Mouse (Mus musculus) myocyte (in vitro differentiated cells): ENCODE results near the gene Dnajc2. TPM values are rescaled to one million over a fixed set of nuclear protein-coding genes. Genes with fewer than 3 reads are reported as not detected.

Experiments
- H3K27me3 ChIP-seq: one replicate; pipeline ENCODE4 v1.6.1; 2011; ENCODE audit not compliant: control insufficient read depth, insufficient read depth, insufficient read length
- H3K36me3 ChIP-seq: one replicate; pipeline ENCODE4 v1.6.1; 2011; ENCODE audit not compliant: control insufficient read depth, insufficient read depth
- H3K4me2 ChIP-seq: one replicate; pipeline ENCODE4 v1.6.1; 2011; ENCODE audit warnings: low read depth, control low read depth
- H3K4me3 ChIP-seq: one replicate; pipeline ENCODE4 v1.5.1; 2011; ENCODE audit warnings: mild to moderate bottlenecking, control low read depth, moderate library complexity
- H3K79me2 ChIP-seq: one replicate; pipeline ENCODE4 v1.6.1; 2011; ENCODE audit not compliant: control insufficient read depth, insufficient read depth
- H3ac ChIP-seq: one replicate; pipeline ENCODE4 v1.6.1; 2011; ENCODE audit not compliant: control insufficient read depth, insufficient read length
- CEBPB ChIP-seq: IDR thresholded peaks from 2 replicates; pipeline ENCODE4 v1.6.1; 2011; ENCODE audit warnings: mild to moderate bottlenecking, moderate library complexity; ENCODE audit not compliant: poor library complexity, insufficient read depth, severe bottlenecking
- E2F4 ChIP-seq: IDR thresholded peaks from one replicate; pipeline ENCODE4 v1.6.1; 2011; ENCODE audit warnings: mild to moderate bottlenecking, control low read depth, moderate library complexity; ENCODE audit not compliant: insufficient read depth
- MAX ChIP-seq: IDR thresholded peaks from one replicate; pipeline ENCODE4 v1.6.1; 2011; ENCODE audit warnings: low read depth, mild to moderate bottlenecking, control low read depth
- MYOD1 ChIP-seq, 3 experiments: IDR thresholded peaks; one replicate each; pipeline ENCODE4 v1.6.1; 2011; ENCODE audit warnings: control low read depth in 2 of 3, low read depth in 2 of 3, mild to moderate bottlenecking in 2 of 3, moderate library complexity in 1 of 3; ENCODE audit not compliant: insufficient read length in 2 of 3, control insufficient read depth in 1 of 3
- MYOG ChIP-seq, 3 experiments: IDR thresholded peaks; one replicate each; pipeline ENCODE4 v1.6.1; 2011; ENCODE audit warnings: control low read depth in 2 of 3, low read depth in 2 of 3, mild to moderate bottlenecking in 2 of 3; ENCODE audit not compliant: insufficient read length in 2 of 3, control insufficient read depth in 1 of 3, insufficient read depth in 1 of 3
- POLR2A ChIP-seq: IDR thresholded peaks from one replicate; pipeline ENCODE4 v1.6.1; 2011; ENCODE audit warnings: low read depth, mild to moderate bottlenecking, control low read depth, moderate library complexity; ENCODE audit not compliant: insufficient read length
- POLR2AphosphoS2 ChIP-seq: IDR thresholded peaks from one replicate; pipeline ENCODE4 v1.6.1; 2011; ENCODE audit warnings: low read depth, control low read depth; ENCODE audit not compliant: insufficient read length
- REST ChIP-seq: IDR thresholded peaks from one replicate; pipeline ENCODE4 v1.6.1; 2011; ENCODE audit warnings: mild to moderate bottlenecking, control low read depth, moderate library complexity; ENCODE audit not compliant: insufficient read depth, insufficient read length
- SRF ChIP-seq: IDR thresholded peaks from one replicate; pipeline ENCODE4 v1.6.1; 2011; ENCODE audit warnings: low read depth; ENCODE audit not compliant: control insufficient read depth, insufficient read length
- TCF12 ChIP-seq: IDR thresholded peaks from one replicate; pipeline ENCODE4 v1.6.1; 2011; ENCODE audit warnings: mild to moderate bottlenecking, control low read depth; ENCODE audit not compliant: poor library complexity, insufficient read depth, severe bottlenecking
- TCF3 ChIP-seq: IDR thresholded peaks from one replicate; pipeline ENCODE4 v1.6.1; 2011; ENCODE audit warnings: low read depth, control low read depth; ENCODE audit not compliant: insufficient read length
- USF1 ChIP-seq: IDR thresholded peaks from one replicate; pipeline ENCODE4 v1.6.1; 2011; ENCODE audit warnings: low read depth, mild to moderate bottlenecking, control low read depth, moderate library complexity
- polyA plus RNA-seq: library from polyadenylated mRNA; unstranded; fragments of >200 nt; fragmentation: generic; extraction: Trizol; gene quantifications from one replicate; pipeline ENCODE4 v1.2.1, GENCODE M21; 2012; ENCODE audit warnings: missing spikeins

The Dnajc2 gene
- polyA plus RNA-seq = 15.4 TPM

DNA sequence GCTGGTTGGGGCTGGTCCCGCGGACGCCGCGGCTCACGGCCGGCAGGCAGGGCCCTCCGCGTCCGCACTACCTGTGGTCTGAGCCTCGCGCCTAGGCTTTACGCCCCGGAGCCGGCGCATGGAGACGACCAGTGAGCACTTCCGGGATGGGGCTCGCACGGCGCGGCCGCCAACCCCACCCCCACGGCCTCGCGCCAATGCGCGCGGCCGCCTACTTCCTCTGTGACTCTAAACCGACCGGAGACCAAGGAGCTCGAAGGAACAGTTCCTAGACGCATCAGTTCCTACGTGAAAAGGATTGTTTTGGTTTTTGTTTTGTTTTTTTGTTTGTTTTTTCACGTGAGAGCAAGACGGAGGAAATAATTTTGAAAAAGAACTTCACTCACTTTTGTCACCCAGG, at the start of gene Dnajc2, which contains the start of gene Psmc2:
Gene Dnajc2, minus strand, starts transcription at position 199 of the 400 bp plus-strand sequence.
Gene Psmc2, plus strand, starts transcription at position 231 of the 400 bp plus-strand sequence.
- Histone ChIP-seq H3K4me3 (peak within 1 kb of the TSS; percentile 76), H3K4me2 (peak within 1 kb of the TSS; percentile 98), H3K79me2 (peaks cover 46% of the 10 kb centered on the region), H3K36me3 (peaks cover 21% of the 10 kb centered on the region), H3K27me3 (no peaks in the 10 kb centered on the region), H3ac (peak within 1 kb of the TSS; percentile 61)
- peak; percentile 69 for TF ChIP-seq E2F4
- peak; percentile 54 for TF ChIP-seq MAX
- peak; percentile 78 for TF ChIP-seq POLR2A
- no peak for TF ChIP-seq TCF3
- peak; percentile 80 for TF ChIP-seq POLR2AphosphoS2

- TF ChIP-seq MYOG (IDR thresholded peaks at IDR 0.05; ENCODE audit: control insufficient read depth in 1 of 3, insufficient read depth in 1 of 3, insufficient read length in 2 of 3, low read depth in 2 of 3) = no peak
- no peak for TF ChIP-seq POLR2A
- TF ChIP-seq REST = no peak
- no peak for TF ChIP-seq MAX
- TF ChIP-seq SRF = no peak
- no peak for TF ChIP-seq MYOD1 (IDR thresholded peaks at IDR 0.05; ENCODE audit: control insufficient read depth in 1 of 3, insufficient read length in 2 of 3, low read depth in 2 of 3)
- TF ChIP-seq POLR2AphosphoS2 = no peak
- no peak for TF ChIP-seq E2F4
- TF ChIP-seq CEBPB = no peak
- no peak for TF ChIP-seq USF1
- no peak for TF ChIP-seq TCF12
- TF ChIP-seq TCF3 = no peak
- Histone ChIP-seq H3K79me2 (no peaks in the 10 kb centered on the region), H3ac (no peak overlapping the region), H3K4me2 (no peak overlapping the region), H3K36me3 (no peaks in the 10 kb centered on the region), H3K27me3 (no peaks in the 10 kb centered on the region), H3K4me3 (no peak overlapping the region)
These were observed 46.7 kb upstream of the Dnajc2 start for GRCm38 (mm10) chr5:21831761-21832160.

- Histone ChIP-seq H3K27me3 (no peaks in the 10 kb centered on the region), H3K4me2 (no peak overlapping the region), H3K4me3 (no peak overlapping the region), H3ac (no peak overlapping the region), H3K79me2 (no peaks in the 10 kb centered on the region), H3K36me3 (no peaks in the 10 kb centered on the region)
- no peak for TF ChIP-seq TCF12
- no peak for TF ChIP-seq POLR2AphosphoS2
These were observed 43.8 kb upstream of the Dnajc2 start for GRCm38 (mm10) chr5:21828855-21829254.

GRCm38 (mm10) chr5:21827643-21828042, 42.6 kb upstream of the Dnajc2 start:
- no peaks in the 10 kb centered on the region for H3K79me2 ChIP-seq
- H3K4me3 ChIP-seq = no peak overlapping the region
- H3ac ChIP-seq = no peak overlapping the region
- no peak overlapping the region for H3K4me2 ChIP-seq
- no peak for TF ChIP-seq E2F4
- no peak for TF ChIP-seq TCF3
- no peak for TF ChIP-seq TCF12
- TF ChIP-seq POLR2A = no peak
- no peak for TF ChIP-seq POLR2AphosphoS2
- no peak for TF ChIP-seq MAX
- TF ChIP-seq SRF = no peak
- no peak for TF ChIP-seq CEBPB
- TF ChIP-seq REST = no peak
- no peak for TF ChIP-seq MYOG (IDR thresholded peaks at IDR 0.05; ENCODE audit: control insufficient read depth in 1 of 3, insufficient read depth in 1 of 3, insufficient read length in 2 of 3, low read depth in 2 of 3)
- TF ChIP-seq USF1 = no peak
- TF ChIP-seq MYOD1 (IDR thresholded peaks at IDR 0.05; ENCODE audit: control insufficient read depth in 1 of 3, insufficient read length in 2 of 3, low read depth in 2 of 3) = no peak
- peaks cover 5% of the 10 kb centered on the region for H3K27me3 ChIP-seq
- no peaks in the 10 kb centered on the region for H3K36me3 ChIP-seq

DNA sequence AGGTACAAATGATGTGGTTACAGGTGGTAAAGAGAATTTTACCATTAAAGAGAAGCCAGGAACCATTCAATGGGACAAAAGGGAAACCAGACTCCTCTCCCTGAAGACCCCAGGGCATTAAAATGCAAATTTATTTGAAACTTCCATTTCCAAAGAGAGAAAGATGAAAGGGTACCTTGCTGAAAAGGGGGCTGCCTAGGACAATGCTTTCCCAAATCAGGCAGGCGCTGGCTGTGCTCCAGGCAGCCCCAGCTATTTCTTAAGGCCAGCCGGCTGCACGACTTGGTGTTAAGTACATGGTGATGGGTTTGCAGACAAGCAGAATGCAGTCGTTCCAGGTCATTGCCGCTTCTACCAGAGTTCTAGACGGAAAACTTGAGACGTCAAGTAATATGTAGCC, 41.3 kb upstream of the Dnajc2 start:
- Histone ChIP-seq H3ac (no peak overlapping the region), H3K79me2 (no peaks in the 10 kb centered on the region), H3K4me3 (no peak overlapping the region), H3K36me3 (no peaks in the 10 kb centered on the region), H3K27me3 (peaks cover 12% of the 10 kb centered on the region), H3K4me2 (no peak overlapping the region)
- TF ChIP-seq TCF3 (no peak), REST (no peak), SRF (no peak), E2F4 (no peak)

DNA sequence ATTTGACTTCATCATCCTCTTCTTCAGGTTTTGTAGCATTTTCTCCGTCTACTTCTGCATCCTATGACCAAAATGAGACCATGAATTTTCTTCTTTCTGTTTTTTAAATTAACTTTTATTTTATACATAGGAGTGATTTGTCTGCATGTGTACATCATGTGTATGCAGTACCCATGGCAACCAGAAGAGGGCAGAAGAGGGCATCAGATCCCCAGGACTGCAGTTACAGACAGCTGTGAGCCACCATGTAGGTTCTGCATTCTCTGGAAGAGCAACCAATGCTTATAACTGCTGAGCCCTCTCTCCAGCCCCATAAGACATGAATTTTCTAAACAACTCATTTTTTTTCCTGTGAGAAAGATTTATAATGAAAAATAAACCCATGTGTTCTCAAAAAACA, 28.9 kb upstream of the Dnajc2 start:
- Histone ChIP-seq H3ac (no peak overlapping the region), H3K79me2 (no peaks in the 10 kb centered on the region), H3K27me3 (no peaks in the 10 kb centered on the region), H3K4me3 (no peak overlapping the region), H3K36me3 (no peaks in the 10 kb centered on the region), H3K4me2 (no peak overlapping the region)
- no peak for TF ChIP-seq POLR2A
- no peak for TF ChIP-seq MYOD1 (IDR thresholded peaks at IDR 0.05; ENCODE audit: control insufficient read depth in 1 of 3, insufficient read length in 2 of 3, low read depth in 2 of 3)
- no peak for TF ChIP-seq TCF12
- TF ChIP-seq CEBPB = no peak
- no peak for TF ChIP-seq E2F4
- no peak for TF ChIP-seq USF1
- no peak for TF ChIP-seq TCF3
- TF ChIP-seq SRF = no peak
- TF ChIP-seq POLR2AphosphoS2 = no peak
- no peak for TF ChIP-seq REST
- TF ChIP-seq MYOG (IDR thresholded peaks at IDR 0.05; ENCODE audit: control insufficient read depth in 1 of 3, insufficient read depth in 1 of 3, insufficient read length in 2 of 3, low read depth in 2 of 3) = no peak
- no peak for TF ChIP-seq MAX
